ENCODE assay signal across 12 mouse cellular contexts in the genomic region with DNA sequence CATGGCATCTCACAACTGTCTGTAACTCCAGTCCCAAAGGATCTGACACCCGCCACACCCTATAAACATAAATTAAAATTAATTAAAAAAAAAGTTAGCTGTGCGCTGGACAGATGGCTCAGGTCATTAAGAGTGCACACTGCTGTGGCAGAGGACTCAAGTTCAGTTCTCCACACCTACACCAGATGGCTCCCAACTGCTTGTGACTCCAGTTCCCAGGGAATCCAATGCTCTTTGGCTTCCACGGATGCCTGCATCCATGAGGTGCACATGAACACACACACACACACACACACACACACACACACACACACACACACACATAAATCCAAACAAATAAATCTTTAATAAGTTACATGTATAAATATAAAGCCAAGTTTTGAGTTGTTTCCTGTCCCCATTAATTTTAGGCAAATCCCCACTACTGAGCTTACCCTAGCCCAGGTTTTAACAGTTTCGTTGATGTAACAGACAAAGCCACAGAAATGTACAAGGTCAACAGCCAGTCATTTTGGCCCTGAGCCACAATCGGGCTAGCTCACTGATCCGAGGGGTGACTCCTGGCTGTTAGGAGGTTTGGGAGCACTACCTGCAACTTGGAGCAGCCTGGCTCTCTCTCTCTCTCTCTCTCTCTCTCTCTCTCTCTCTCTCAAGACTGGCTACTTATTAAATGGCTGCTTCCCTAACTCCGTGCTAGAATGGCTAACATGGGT. TPM values are rescaled to one million over a fixed set of nuclear protein-coding genes. Genes with fewer than 3 reads are reported as not detected.
DNase-seq lines count a peak whose midpoint lies in the region; ATAC-seq and TF ChIP-seq lines count a peak whose summit lies in the region.
"Had no signal": no experiment of that assay in that cellular context is flagged by ENCODE, and none has a peak within 500 bp of the region (broad histone marks: within the 10 kb centered on the region; RNA-seq: fewer than 3 reads in every experiment).

No protein-coding gene starts in this region.

- H3K4me2 ChIP-seq in hindbrain, embryonic 14.5 days (replicated peaks): no peak overlapping the region
- H3K4me2 ChIP-seq: heart, embryonic 15.5 days; lung, embryonic 14.5 days had no signal

- no peaks in the 10 kb centered on the region for H3K9me3 ChIP-seq in hindbrain, embryonic 14.5 days (ENCODE audit: control insufficient read depth, low read length)
- H3K9me3 ChIP-seq: heart, embryonic 15.5 days had no signal

- H3K4me1 ChIP-seq in hindbrain, embryonic 14.5 days (replicated peaks; ENCODE audit: control insufficient read depth, insufficient read depth, low read length): no peaks in the 10 kb centered on the region

- no peaks in the 10 kb centered on the region for H3K36me3 ChIP-seq in hindbrain, embryonic 14.5 days (replicated peaks; ENCODE audit: control insufficient read depth, insufficient read depth)
- H3K36me3 ChIP-seq: heart, embryonic 15.5 days had no signal

- peak; percentile 27; the same call in 1 of the 2 replicates for ATAC-seq in hindbrain, embryonic 14.5 days (ENCODE audit: low FRiP score)

- no peak overlapping the region for H3K4me3 ChIP-seq in layer of hippocampus, adult 2 months
- H3K4me3 ChIP-seq in hindbrain, embryonic 14.5 days (replicated peaks; ENCODE audit: low read length): no peak overlapping the region
- H3K4me3 ChIP-seq: heart, embryonic 15.5 days; left cerebral cortex, adult 2 months had no signal

- H3K9ac ChIP-seq in hindbrain, embryonic 14.5 days: no peak overlapping the region
- H3K9ac ChIP-seq: heart, embryonic 15.5 days; lung, embryonic 14.5 days had no signal

- 68% methylated on average over 7 of the region's 7 CpGs for WGBS in hindbrain, embryonic 14.5 days

- DNase-seq in layer of hippocampus, adult 2 months (ENCODE audit: low spot score in 2 of 2): no peak
- no peak for DNase-seq in layer of hippocampus, postnatal 36 days
- DNase-seq in adrenal gland, adult 2 months: peak; percentile 65
- DNase-seq in hindbrain, embryonic 14.5 days (ENCODE audit: low spot score): no peak
- peak; percentile 70 to 79 for DNase-seq in kidney, postnatal 36 days
- no peak for DNase-seq in c-Kit-positive CD71-positive TER-119-positive erythroid progenitor cells, embryonic 14.5 days (ENCODE audit: low spot score)
- no peak for DNase-seq in spleen, adult 18-20 months
- DNase-seq in spleen, postnatal 36 days (ENCODE audit: low spot score in 2 of 2): no peak
- DNase-seq: lung, embryonic 14.5 days had no signal

- H3K27ac ChIP-seq in layer of hippocampus, adult 2 months: no peak overlapping the region
- H3K27ac ChIP-seq in hindbrain, embryonic 14.5 days: no peak overlapping the region
- H3K27ac ChIP-seq: heart, embryonic 15.5 days; left cerebral cortex, adult 2 months had no signal

- no peaks in the 10 kb centered on the region for H3K27me3 ChIP-seq in hindbrain, embryonic 14.5 days (ENCODE audit: control insufficient read depth, insufficient read depth, low read length)
- H3K27me3 ChIP-seq: heart, embryonic 15.5 days had no signal

- TF ChIP-seq CTCF in layer of hippocampus, adult 2 months (conservative IDR thresholded peaks at IDR 0.05): peak; percentile 28

RNA-seq across cellular contexts. Expression of a gene that starts 8.4 kb away (rescaled TPM):
- total RNA-seq in layer of hippocampus, adult 2 months (2021): not detected
- not detected for total RNA-seq in layer of hippocampus, postnatal 36 days (2021)
- total RNA-seq in adrenal gland, adult 2 months (2021): not detected
- not detected in 2 replicates for polyA plus RNA-seq in adrenal gland, adult 2 months (2012; rRNA removed)
- polyA plus RNA-seq in hindbrain, embryonic 14.5 days (2014; fragmentation: Nextera tagmentation; extraction: Ambion mirVana): 1.0 and 1.2 TPM in 2 replicates
- total RNA-seq: ES-E14; left cerebral cortex, adult 2 months had no signal

RNA-seq across cellular contexts. Expression of a gene that starts 10.2 kb away (rescaled TPM):
- total RNA-seq in layer of hippocampus, adult 2 months (2021): under 1 TPM in 1 of 2 experiments, not detected in 1; 0.33 TPM
- not detected for total RNA-seq in layer of hippocampus, postnatal 36 days (2021)
- total RNA-seq in adrenal gland, adult 2 months (2021): 1 to 10 TPM; 1.7 to 2.0 TPM
- polyA plus RNA-seq in adrenal gland, adult 2 months (2012; rRNA removed): 0.28 and 0.58 TPM in 2 replicates
- polyA plus RNA-seq in hindbrain, embryonic 14.5 days (2014; fragmentation: Nextera tagmentation; extraction: Ambion mirVana): 0.52 and 0.63 TPM in 2 replicates
- total RNA-seq: left cerebral cortex, adult 2 months had no signal

RNA-seq across cellular contexts. Expression of a gene that starts 11.8 kb away (rescaled TPM):
- total RNA-seq in layer of hippocampus, adult 2 months (2021): under 1 TPM; 0.37 to 0.92 TPM
- total RNA-seq in layer of hippocampus, postnatal 36 days (2021): under 1 TPM; 0.27 to 0.30 TPM
- not detected for total RNA-seq in adrenal gland, adult 2 months (2021)
- polyA plus RNA-seq in adrenal gland, adult 2 months (2012; rRNA removed): not detected in 2 replicates
- 0.37 and 0.42 TPM in 2 replicates for polyA plus RNA-seq in hindbrain, embryonic 14.5 days (2014; fragmentation: Nextera tagmentation; extraction: Ambion mirVana)

RNA-seq across cellular contexts. Expression of a gene that starts 33.1 kb away (rescaled TPM):
- total RNA-seq in layer of hippocampus, adult 2 months (2021): 10 to 100 TPM; 11.1 to 15.1 TPM
- 10 to 100 TPM; 12.3 to 13.6 TPM for total RNA-seq in layer of hippocampus, postnatal 36 days (2021)
- total RNA-seq in adrenal gland, adult 2 months (2021): 10 to 100 TPM; 14.6 to 19.6 TPM
- 2.5 TPM in 2 replicates for polyA plus RNA-seq in adrenal gland, adult 2 months (2012; rRNA removed)
- 36.2 and 36.3 TPM in 2 replicates for polyA plus RNA-seq in hindbrain, embryonic 14.5 days (2014; fragmentation: Nextera tagmentation; extraction: Ambion mirVana)

RNA-seq across cellular contexts. Expression of a gene that starts 33.2 kb away (rescaled TPM):
- total RNA-seq in layer of hippocampus, adult 2 months (2021): 10 to 100 TPM; 21.4 to 26.7 TPM
- total RNA-seq in layer of hippocampus, postnatal 36 days (2021): 10 to 100 TPM; 27.2 to 34.4 TPM
- 10 to 100 TPM; 26.4 to 41.3 TPM for total RNA-seq in adrenal gland, adult 2 months (2021)
- 45.1 and 55.8 TPM in 2 replicates for polyA plus RNA-seq in adrenal gland, adult 2 months (2012; rRNA removed)
- polyA plus RNA-seq in hindbrain, embryonic 14.5 days (2014; fragmentation: Nextera tagmentation; extraction: Ambion mirVana): 16.4 and 16.5 TPM in 2 replicates

Comparison
In these comparisons a context has a peak if more than half of its experiments do, and no peak if none do; other contexts are left out.
1. DNase-seq: peak in adrenal gland, adult 2 months (single experiment) and kidney, postnatal 36 days (2 of 2); none in layer of hippocampus, adult 2 months (0 of 2), layer of hippocampus, postnatal 36 days (0 of 2), hindbrain, embryonic 14.5 days (single experiment), c-Kit-positive CD71-positive TER-119-positive erythroid progenitor cells, embryonic 14.5 days (single experiment), spleen, adult 18-20 months (0 of 2) and spleen, postnatal 36 days (0 of 2).